Mouse (Mus musculus) splenic B cell, adult 2 months (primary cell): ENCODE data around the gene Trmt13.
"Not testable (repeated sequence)": the region's sequence is repeated elsewhere in the genome, so short reads cannot be mapped to it uniquely, and the experiment has no call there.

ENCODE experiments used
- DNase-seq: peaks from one replicate; pipeline ENCODE4 v3.0.0-alpha.2; 2011; ENCODE audit warnings: low read depth, low spot score
- H3K27me3 ChIP-seq: 2 replicates; pipeline ENCODE4 v1.6.1; 2012; ENCODE audit warnings: mild to moderate bottlenecking, low read length, moderate library complexity, mixed read lengths; ENCODE audit not compliant: control insufficient read depth, poor library complexity, insufficient read depth, severe bottlenecking
- H3K36me3 ChIP-seq: 2 replicates; pipeline ENCODE4 v1.6.1; 2012; ENCODE audit warnings: mild to moderate bottlenecking, low read length, moderate library complexity, mixed read lengths; ENCODE audit not compliant: control insufficient read depth, poor library complexity, insufficient read depth, severe bottlenecking

Trmt13 gene

GRCm38 (mm10) chr3:116601781-116602180 is 12.6 kb downstream of the Trmt13 start:
- no peaks in the 10 kb centered on the region for H3K27me3 ChIP-seq
- no peak for DNase-seq
- H3K36me3 ChIP-seq = no peaks in the 10 kb centered on the region

DNA sequence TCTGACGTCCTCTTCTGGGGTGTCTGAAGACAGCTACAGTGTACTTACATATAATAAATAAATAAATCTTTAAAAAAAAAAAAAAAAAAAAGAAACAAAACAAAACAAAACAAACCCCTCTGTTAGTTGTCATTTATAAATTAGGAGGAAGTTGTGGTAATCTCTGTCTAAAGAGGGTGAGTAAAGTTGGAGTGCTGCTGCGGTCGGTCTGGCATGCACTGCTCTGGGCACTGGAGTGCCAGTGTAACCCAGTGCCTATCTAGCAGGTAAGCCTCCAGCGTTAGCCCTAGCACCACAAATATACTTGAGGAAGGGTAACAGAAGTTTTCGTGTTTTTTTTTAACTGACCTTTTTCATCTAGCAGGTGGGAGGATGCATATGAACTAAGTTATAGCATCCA is 13.4 kb downstream of the Trmt13 start:
- no peak for DNase-seq
- H3K36me3 ChIP-seq = no peaks in the 10 kb centered on the region
- H3K27me3 ChIP-seq = no peaks in the 10 kb centered on the region

DNA sequence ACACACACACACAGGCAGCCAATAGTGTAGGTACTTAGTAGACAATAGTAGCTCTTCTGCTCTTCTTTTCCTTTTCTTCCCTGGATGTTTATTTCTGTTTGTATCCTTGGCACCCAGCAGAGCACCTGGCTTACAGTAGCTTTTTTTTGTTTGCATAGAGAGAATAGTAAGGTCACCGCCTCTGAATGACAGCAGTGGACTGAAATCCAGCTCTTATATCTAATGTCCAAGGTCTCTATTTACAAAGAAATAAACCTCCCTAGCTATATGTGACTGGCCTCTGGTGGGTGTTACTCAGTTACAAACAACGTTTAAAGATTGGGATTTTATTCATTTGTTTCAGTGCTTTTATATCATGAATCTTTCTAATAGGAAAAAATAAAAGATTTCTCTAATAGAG is 14.7 kb downstream of the Trmt13 start:
- no peaks in the 10 kb centered on the region for H3K27me3 ChIP-seq
- DNase-seq = no peak

GRCm38 (mm10) chr3:116595603-116595991 is 18.8 kb downstream of the Trmt13 start:
- H3K36me3 ChIP-seq = peaks cover 5% of the 10 kb centered on the region
- no peaks in the 10 kb centered on the region for H3K27me3 ChIP-seq
- DNase-seq = no peak

More for the DNA sequence above, 14.7 kb downstream of the Trmt13 start:
- H3K36me3 ChIP-seq = no peaks in the 10 kb centered on the region

GRCm38 (mm10) chr3:116594728-116595602 is 19.4 kb downstream of the Trmt13 start, which contains the start of gene Sass6:
Sass6 (plus strand) TSS chr3:116594982.
- Histone ChIP-seq H3K36me3 (peaks cover 5% of the 10 kb centered on the region), H3K27me3 (no peaks in the 10 kb centered on the region)
- DNase-seq = peak; percentile 98

GRCm38 (mm10) chr3:116594076-116594727 is 20.2 kb downstream of the Trmt13 start:
- no peaks in the 10 kb centered on the region for H3K27me3 ChIP-seq
- peaks cover 8% of the 10 kb centered on the region for H3K36me3 ChIP-seq
- DNase-seq = no peak

- DNase-seq = no peak
- peaks cover 11% of the 10 kb centered on the region; the same call in 1 of the 2 replicates for H3K36me3 ChIP-seq
- no peaks in the 10 kb centered on the region for H3K27me3 ChIP-seq
Measured at GRCm38 (mm10) chr3:116582201-116582600, 32.2 kb downstream of the Trmt13 start.

GRCm38 (mm10) chr3:116577286-116577685 is 37.1 kb downstream of the Trmt13 start:
- Histone ChIP-seq H3K27me3 (no peaks in the 10 kb centered on the region), H3K36me3 (peaks cover 3% of the 10 kb centered on the region; the same call in 1 of the 2 replicates)
- DNase-seq = no peak

DNA sequence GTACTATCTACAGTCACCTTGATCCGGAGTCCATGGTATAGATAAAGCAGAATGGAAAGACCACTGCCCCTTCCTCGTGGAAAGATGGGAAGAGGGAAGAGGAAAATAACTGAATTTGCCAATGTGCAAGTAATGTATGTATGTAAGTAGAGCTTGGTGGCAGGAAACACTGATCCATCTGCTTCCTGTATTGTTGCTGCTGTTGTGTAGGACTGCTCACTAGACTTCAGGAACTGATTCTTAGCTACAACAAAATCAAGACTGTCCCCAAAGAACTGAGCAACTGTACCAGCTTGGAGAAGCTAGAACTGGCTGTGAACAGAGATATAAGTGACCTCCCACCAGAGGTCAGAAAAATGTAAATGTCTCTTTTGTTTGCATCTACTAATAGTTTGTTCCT is 43.8 kb downstream of the Trmt13 start:
- Histone ChIP-seq H3K27me3 (no peaks in the 10 kb centered on the region), H3K36me3 (no peaks in the 10 kb centered on the region)
- no peak for DNase-seq

- no peaks in the 10 kb centered on the region for H3K36me3 ChIP-seq
- no peak for DNase-seq
- H3K27me3 ChIP-seq = no peaks in the 10 kb centered on the region
Measured at GRCm38 (mm10) chr3:116563095-116563492, 51.3 kb downstream of the Trmt13 start.

DNA sequence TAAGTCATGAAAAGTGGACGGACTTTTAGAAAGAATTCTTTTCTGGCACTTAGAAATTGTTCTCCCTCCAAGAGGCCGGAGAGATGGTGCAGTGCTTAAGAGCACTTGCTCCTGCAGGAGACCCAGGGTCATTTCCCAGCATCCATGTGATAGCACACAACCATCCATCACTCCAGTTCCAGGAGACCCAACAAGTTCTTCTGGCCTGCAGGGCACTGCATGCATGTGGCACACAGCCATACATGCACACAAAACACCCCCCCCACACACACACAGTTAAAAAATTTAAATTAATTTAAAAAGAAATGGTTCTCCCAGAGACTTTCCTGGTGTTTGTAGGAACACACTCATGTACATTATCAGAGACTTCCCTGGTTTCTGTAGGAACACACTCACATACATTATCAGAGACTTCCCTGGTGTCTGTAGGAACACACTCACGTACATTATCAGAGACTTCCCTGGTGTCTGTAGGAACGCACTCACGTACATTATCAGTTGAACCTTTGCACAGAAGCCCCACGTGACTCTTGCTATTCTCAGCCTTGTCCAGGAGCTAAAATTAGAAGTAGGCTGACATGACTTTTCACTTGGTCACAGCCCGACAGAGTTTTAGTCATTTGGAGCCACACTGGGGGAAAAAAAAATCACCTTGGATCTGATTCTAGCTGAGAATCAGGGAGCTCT is 51.8 kb downstream of the Trmt13 start, which contains the start of gene Lrrc39:
Lrrc39 (plus strand) TSS at position 566 of the 687 bp plus-strand sequence.
- DNase-seq = no peak
- no peaks in the 10 kb centered on the region for H3K36me3 ChIP-seq
- no peaks in the 10 kb centered on the region for H3K27me3 ChIP-seq

DNA sequence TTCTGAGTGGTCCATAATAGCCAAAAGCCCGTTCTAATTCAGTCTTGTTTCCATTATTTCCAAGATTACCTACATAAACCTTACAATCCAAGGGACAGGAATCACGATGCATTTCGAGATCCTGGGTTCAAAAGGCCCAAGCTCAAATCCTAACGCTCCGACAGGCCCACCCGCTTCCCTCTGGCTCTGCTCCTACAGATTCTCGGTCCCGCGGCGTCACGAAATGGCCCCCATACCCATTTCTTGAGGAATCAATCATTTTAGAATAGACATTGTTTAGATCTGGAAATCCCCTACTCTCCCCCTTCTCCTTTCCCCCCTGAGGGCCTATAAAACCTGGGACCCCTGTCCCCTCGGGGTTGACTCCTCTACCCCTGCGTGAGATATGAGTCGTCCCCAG is 53.1 kb downstream of the Trmt13 start:
- H3K36me3 ChIP-seq, H3K27me3 ChIP-seq, DNase-seq: not testable (repeated sequence)

DNA sequence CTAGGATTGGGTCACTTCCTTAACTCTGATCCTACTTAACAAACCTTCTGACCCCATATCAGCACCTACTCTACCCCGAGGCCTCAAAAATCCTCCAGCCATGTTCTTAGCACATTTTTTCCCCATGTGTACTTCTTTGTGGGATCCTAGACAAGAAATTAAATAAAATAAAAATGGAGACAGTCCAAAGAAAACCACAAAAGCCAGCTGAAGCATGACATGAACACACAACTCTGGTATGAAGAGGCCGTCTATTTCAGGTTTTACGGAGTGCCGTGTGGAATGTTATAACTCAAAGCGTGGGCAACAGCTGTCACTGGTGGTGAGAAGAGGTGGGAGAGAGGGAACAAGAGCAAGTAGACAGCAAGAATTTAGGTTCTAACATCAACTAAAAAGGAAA is 63.0 kb downstream of the Trmt13 start:
- no peaks in the 10 kb centered on the region for H3K27me3 ChIP-seq
- no peak for DNase-seq

DNA sequence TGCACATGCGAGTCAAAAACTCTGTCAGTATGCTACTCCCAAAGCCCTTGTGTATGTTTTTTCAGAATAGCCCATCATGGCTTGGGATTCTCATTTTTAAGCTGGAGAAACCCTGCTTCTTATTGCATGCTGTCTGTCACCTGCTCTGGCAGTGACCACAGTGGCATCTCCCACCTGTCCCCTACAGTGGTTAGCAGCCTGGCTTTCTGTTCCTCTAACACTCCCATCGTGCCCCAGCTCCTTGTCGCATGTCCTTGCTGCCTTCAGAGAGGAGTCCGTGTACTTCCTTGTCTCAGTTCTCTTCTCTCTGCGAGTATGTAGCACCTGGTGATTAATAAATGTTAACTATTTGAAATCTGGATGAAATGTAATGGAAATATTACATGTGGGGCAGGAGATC is 67.0 kb downstream of the Trmt13 start:
- peaks cover 2% of the 10 kb centered on the region for H3K36me3 ChIP-seq
- no peak for DNase-seq

More for the DNA sequence above, 63.0 kb downstream of the Trmt13 start:
- H3K36me3 ChIP-seq = no peaks in the 10 kb centered on the region; the same call in 1 of the 2 replicates

GRCm38 (mm10) chr3:116542532-116542931 is 71.9 kb downstream of the Trmt13 start:
- DNase-seq = no peak
- Histone ChIP-seq H3K36me3 (peaks cover 14% of the 10 kb centered on the region), H3K27me3 (no peaks in the 10 kb centered on the region)

More for the DNA sequence above, 67.0 kb downstream of the Trmt13 start:
- H3K27me3 ChIP-seq = no peaks in the 10 kb centered on the region
